Mouse (Mus musculus): ENCODE results near the gene Pik3c2b. TPM values are rescaled to one million over a fixed set of nuclear protein-coding genes. Genes with fewer than 3 reads are reported as not detected.
A peak's percentile ranks its signal among the peaks of the same experiment; 100 is the strongest.
"Not testable (repeated sequence)": the region's sequence is repeated elsewhere in the genome, so short reads cannot be mapped to it uniquely, and the experiment has no call there.

Gene Pik3c2b
- 8.4 and 11.3 TPM in 2 replicates for total RNA-seq (2021)
- long read RNA-seq, experiment 1, result 0 reads
- long read RNA-seq, experiment 2, partial matches to known transcripts, result 0 of 1 reads
- long read RNA-seq, experiment 2, other reads (novel, unspliced or antisense), result 1 of 1 reads

DNA sequence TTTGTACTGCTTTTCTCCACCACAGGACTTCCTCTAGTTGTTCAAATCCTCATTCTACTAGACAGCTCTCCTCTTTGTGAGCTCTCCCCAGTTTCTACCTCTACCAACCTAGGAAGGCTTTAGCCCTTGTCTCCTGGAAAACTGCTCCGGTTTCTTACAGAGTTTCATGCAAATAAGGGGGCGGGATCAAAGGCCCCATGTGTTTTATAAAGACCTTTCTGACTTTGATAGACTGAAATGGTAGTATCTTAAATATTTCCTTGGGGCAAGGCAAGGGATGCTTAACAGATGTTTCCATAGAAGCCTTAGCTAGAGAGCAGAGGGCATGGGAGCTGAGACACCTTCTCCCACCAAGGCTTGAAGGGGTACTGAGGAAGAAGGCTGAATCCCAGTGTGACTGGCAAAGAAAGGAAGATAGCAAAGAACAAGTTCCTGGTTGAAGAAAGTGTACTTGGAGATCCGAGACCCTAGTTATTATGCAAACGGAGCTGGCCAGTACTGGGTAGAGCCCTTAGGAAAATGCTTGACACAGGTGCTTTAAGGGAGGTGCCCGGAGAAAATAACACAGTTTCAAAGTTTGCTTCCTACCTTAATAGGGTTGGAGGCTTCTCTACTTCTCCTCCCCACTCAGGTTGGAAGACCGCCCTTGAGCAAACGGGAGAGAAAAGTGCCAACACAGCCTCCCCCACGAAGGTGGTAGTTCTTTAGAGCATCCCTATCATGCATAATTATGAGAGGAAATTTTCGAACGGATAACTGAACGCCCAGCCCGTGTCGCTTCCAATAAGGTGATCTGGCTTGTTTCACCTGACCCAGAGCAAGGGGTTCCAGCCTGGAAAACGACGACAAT is at the start of gene Pik3c2b:
Gene Pik3c2b (plus strand): TSS at position 657 of the 850 bp plus-strand sequence.
- no peak for DNase-seq

DNA sequence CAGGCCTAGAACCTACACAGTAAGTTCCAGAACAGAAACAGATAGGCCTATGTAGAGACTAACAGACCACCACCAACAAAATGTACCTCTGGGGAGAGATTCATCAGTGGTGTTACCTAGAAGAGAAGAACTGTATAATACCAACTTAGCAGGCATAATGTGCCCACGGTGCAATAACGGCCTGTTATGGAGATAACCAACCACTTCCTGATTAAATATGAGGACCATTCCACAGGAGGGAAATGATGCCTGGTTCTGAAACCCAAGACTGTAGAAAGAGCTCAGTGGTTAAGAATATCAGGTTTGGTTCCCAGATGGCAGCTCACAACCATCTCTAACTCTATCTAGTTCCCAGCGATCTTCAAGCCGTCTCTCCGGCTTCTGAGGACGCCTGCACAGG is 45.1 kb upstream of the Pik3c2b start:
- no peak for DNase-seq

DNA sequence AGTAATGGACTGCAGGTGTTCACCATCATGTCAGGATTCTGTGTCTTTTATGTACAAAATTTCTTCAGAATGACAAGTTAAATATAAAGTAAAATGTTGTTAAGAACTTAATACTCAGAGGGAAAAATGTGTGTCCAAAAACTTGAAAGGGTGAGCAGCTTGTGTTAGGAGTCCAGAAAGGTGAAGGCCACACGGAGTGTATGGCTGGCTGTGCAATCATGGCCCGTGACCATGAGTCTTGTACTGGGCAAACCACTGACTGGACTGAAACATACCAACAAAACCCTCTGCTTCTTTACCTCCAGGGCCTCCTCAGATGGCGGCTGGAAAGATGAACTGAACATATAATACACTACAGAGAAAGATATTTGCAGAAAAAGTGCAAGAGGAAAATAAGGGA is 38.9 kb upstream of the Pik3c2b start:
- DNase-seq, result peak; percentile 35

DNA sequence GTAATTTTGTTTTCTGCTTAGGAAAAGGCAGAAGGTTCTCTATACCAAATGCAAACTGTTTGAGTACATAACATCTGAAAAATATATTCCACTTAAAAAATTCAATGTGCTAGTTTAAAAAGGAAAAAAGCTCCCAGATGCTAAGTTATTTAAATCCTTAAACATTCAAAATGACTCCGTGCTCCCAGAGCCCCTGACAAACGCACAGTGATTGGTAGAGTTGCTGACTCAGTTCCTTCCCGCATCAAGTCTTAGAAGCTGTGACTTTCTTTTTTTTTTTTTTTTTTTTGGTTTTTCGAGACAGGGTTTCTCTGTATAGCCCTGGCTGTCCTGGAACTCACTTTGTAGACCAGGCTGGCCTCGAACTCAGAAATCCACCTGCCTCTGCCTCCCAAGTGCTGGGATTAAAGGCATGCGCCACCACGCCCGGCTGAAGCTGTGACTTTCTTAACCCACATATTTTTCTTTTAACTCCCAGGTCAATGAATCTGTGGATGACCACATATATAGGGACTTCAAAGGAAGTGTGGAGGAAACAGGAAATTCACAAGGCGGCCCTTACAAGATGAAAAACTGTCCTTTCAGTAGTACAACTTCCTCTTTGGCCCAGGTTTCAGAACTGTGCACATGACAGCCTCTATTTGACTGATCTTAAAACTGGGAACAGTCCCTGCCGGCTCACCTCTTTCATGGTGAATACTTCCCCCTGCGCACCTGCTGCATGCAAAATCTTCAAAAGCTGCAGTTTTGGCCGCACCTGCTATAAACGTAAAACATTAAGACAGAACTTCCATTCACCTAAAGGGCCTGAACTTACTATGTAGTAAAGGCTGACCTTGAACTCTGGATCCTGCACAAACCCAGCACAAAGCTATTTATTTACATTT is 33.3 kb upstream of the Pik3c2b start:
- no peak for DNase-seq

DNA sequence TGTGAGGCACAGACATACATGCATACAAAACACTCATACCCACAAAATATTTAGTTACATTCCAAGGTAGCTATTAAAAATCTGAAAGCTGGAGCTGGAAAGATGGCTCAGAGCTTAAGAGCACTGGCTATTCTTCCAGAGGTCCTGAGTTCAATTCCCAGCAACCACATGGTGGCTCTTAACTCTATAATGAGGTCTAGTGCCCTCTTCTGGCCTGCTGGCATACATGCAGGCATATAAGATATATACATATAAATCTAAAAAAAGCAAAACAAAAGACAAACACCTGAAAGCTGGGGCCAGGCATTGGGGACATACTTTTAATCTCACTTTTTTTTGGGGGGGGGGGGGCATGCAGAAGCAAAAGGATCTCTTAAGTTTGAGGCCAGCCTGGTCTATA is 32.1 kb upstream of the Pik3c2b start:
- DNase-seq, result no peak

DNA sequence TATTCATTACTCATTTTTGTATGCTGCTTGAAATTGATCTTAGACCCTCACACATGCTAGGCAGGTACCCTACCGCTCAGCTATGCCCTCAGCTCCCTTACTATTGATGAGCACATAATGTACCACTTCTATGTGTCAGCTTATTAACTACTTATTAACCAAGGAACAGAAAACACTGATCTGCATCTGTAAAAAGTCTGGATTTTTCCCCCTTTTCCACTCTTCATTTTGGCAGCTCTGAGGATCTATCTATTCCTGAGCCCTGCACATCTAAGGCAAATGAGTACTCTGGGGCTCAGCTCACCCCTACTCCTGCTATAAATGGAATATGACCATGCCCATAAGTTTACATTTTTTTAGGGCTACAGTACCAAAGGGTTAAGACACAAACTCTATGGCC is 31.3 kb upstream of the Pik3c2b start:
- DNase-seq, result no peak

DNA sequence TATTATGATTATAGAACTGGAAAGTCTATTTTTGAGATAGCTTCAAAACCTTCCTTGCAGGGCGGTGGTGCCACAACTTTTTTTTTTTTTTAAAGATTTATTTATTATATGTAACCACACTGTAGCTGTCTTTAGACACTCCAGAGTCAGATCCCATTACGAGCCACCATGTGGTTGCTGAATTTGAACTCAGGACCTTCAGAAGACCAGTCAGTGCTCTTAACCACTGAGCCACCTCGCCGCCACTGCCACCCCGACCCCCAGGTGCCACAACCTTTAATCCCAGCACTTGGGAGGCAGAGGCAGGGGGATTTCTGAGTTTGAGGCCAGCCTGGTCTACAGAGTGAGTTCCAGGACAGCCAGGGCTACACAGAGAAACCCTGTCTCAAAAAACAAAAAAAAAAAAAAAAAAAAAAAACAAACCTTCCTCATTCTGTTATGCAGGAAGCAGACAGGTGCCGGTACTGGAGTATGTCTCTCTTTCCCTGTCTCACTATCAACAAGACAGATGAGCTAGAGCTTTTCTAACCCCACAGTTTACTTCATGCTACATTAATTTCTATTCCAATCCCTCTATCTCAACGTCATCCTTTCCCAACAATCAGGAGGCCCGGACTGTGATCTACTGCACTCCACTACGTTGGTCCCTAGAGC is 28.6 kb upstream of the Pik3c2b start:
- no peak for DNase-seq

DNA sequence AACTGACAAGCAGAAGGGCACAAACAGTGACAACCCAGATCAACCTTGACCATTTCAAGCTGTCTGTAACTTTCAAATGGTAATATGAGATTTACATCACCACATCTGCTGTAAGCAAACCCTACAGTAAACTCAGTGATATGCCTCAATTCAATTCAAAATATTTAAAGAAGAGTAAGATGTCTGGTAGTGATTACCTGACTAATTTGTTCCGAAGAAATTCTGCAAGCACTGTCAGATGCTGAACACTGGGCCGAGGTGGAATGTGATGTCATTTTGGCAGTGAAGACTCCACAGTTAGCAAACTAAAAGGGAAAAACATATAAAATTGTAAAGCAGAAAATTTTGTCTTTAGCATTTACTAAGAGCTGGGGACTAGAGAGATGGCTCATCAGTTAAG is 26.9 kb upstream of the Pik3c2b start:
- DNase-seq, result no peak

DNA sequence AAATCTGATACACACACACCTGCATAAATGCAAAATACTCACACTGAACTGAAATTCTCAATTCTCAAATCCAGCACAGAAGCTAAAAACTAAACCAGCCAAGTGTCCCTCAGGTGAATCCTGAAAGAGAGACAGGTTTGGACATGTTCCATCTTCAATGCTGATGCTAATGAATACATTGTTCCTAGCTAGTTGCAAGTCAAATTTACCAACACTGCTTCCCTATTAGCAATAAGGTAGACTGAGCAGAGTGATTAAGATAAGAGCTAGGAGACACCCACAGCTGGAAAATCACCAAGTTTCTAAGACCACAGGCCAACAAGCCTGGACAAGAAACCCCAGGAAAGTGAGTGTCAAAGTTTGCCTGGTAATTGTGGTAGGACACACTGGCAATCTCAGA is 26.2 kb upstream of the Pik3c2b start:
- no peak for DNase-seq

DNA sequence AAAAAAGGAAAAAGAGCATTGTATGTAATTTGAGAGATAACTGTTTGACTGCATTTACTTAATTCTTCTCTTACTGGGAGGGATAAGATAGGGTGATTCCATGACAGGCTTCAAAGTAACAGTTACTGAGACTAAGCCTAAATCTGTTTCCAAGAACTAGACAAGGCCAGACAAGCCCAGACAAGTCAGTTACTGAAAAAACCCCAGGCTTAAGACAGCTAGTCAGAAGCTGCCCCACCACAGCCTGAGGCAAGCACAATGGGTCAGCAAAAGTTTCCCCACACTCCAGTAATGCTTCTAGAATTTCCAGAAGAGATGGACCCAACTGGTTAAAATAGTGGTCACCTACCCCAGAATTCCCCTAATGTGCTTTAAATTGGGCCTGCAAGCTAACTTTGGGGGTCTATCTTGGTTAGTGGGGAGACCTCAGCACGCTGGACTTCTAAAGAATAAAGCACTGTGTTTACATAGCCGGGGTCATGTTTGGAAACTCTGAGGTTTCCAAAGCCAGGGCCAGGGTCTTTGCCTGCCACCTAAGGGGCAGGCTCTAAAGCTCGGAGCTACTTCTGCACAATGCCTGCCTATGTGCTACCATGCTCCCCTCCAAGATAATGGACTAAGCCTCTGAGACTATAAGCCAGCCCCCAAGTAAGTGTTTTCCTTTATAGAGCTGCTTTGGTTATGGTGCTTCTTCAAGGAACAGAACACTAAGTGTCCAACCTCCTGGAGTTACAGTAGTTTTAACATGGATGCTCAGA is 25.2 kb upstream of the Pik3c2b start:
- DNase-seq, result no peak

DNA sequence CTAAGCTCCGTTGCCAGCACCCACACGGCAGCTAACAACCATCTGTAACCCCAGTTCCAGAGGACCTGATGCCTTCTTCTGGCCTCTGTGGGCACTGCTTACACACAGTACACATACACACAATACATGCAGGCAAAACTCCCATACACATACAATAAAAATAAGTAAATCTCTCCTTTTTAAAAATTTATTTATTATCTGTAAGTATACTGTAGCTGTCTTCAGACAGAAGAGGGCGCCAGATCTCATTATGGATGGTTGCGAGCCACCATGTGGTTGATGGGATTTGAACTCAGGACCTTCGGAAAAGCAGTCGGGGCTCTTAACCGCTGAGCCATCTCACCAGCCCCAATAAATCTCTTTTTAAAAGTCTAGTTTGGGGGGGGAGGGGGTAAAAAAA is 24.1 kb upstream of the Pik3c2b start:
- DNase-seq, result no peak

DNA sequence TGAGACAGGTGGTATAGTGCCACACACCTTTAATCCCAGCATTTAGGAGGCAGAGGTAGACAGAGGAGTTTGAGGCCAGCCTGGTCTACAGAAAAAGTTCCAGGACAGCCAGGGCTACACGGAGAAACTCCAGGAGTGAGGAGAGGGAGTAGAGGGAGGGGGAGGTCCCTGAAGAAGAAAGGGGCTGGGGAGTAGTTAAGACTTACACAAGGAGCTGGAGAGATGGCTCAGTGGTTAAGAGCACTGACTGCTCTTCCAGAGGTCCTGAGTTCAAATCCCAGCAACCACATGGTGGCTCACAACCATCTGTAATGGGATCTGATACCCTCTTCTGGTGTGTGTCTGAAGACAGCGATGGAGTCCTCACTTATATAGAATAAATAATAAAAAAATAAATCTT is 23.5 kb upstream of the Pik3c2b start:
- DNase-seq, result not testable (repeated sequence)

DNA sequence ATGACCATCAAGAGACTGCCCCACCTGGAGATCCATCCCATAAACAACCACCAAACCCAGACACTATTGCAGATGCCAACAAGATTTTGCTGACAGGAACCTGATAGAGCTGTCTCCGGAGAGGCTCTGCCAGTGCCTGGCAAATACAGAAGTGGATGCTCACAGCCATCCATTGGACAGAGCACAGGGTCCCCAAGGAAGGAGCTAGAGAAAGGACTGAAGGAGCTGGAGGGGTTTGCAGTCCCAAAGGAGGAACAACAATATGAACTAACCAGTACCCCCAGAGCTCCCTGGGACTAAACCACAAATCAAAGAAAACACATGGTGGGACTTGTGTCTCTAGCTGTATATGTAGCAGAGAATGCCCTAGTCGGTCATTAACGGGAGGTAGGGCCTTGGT is 21.7 kb upstream of the Pik3c2b start:
- DNase-seq, result not testable (repeated sequence)

DNA sequence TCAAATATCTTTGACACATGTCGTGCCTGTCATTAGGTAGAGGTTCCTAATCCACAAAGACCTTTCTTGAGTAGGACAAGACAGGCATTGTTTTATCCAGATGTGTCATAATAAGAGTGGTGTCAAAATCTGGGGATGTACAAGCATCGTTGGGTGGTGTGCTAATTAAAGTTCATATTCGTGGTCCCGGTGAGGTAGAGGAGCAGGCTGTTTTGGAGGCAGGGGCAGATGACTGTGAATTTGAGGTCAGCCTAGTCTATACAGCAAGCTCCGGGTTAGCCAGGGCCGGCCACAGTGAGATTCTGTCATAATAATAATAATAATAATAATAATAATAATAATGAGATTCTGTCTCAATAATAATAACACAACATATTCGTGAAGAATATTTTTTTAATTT is 21.0 kb upstream of the Pik3c2b start:
- no peak for DNase-seq

DNA sequence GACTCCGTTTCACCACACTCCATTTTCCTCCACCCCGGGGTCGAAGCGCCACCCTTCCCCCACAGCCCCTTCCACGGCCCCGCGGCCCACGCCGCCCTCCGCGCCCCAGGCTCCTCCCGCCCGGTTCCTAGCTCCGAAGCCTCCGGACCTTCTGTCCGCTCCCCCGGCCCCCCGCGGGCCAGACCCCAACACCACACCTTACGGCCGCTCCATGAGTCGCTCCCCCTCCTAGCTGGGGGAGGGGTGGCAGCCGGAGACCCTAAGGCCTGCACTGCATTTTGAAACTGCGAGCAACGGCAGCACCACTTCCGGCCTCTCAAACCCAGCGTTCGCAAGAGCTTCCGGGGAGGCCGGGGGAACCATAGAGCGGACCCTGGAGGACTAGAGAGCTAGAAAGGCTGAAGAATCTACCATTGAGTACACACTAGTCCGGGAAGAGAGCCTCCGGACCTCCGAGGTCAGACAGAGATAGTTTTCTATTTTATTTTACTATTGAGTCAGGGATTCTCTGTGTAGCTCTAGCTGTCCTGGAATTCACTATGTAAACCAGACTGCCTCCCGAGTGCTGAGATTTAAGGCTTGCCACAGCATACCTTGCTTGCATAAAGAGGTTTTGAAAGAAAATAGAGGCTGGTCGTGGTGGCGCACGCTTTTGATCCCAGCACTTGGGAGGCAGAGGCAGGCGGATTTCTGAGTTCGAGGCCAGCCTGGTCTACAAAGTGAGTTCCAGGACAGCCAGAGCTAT is 20.2 kb upstream of the Pik3c2b start:
- peak; percentile 94 for DNase-seq

DNA sequence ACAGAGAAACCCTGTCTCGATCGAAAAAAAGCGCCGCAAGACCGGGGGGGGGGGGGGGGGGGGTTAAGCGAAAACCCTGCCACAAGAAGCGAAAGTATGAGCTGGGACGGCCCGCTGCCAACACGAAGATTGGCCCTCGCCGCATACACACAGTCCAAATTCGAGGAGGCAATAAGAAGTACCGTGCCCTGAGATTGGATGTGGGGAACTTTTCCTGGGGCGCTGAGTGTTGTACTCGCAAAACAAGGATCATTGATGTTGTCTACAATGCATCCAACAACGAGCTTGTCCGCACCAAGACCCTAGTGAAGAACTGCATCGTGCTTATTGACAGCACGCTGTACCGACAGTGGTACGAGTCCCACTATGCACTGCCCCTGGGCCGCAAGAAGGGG is 19.7 kb upstream of the Pik3c2b start:
- peak; percentile 30 for DNase-seq

DNA sequence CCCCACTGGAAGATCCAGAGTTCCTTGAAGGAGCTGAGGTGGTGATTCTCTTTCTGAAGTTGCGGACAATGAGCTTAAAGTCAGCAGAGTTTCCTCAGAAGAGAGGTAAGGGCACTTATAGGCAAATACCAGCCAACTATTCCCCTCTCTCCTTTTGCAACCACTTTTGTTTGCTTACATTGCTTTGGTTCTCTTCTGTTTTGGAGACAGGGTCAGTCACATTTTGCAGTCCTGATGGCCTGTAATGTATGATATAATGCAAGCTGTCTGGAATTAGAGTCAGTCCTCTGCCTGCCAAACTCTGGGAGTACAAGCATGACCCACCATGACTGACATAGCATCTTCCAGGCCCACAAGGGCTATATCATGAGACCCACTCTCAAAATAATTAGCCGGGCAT is 18.3 kb upstream of the Pik3c2b start:
- no peak for DNase-seq

DNA sequence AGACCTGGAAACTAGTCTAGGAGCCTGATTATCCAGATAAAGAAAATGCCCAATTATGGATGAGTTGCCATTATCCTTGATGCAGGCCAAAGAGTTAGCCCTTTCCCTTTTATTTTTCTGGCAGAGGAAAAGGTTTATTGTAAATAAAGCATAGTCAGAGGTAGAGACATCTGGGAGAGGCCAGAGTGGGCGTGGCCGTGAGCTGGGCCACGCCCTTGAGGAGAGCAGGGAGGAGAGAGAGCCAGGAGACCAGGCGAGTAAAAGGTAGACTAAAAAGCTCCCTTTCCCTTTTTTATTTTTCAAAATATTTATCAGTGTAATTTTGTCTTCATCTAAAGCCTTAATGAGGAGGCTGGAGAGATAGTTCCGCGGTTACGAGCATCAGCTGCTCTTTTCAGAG is 17.5 kb upstream of the Pik3c2b start:
- DNase-seq, result no peak

DNA sequence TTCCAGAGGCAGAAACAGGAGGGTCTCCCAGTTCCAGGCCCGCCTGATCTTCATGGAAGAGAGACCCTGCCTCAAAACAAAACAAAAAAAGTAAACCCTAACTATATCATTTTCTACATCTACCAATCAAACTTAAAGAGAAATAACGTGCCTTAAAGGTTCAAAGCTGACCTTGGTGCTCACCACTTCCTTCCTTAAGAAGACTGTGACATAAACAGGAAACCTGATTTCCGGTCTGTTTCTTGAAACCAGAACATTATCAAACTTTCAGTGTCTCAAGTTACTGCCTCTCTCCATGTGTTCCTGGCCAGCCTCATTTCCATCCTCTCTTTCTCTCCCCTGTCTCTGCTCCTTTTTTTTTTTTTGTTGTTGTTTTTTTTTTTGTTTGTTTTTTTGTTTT is 15.7 kb upstream of the Pik3c2b start:
- DNase-seq, result no peak

DNA sequence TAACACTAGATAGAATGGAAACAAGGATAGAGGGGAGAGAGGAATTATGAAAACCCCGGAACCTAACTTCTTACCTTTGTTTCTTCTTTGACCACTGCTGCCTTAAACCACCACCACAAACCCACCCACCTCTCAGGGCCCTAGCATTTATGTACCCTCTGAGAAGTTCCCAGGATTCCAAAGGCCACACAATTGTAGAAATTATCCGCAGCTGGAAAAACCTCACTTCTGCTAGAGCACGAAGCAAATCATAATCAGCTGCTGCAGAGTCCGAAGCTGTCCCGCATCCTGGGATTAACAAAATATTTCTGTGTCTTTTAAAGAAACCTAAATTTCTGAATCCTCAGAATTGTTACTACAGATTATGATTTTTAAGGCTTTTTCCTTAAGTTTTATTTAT is 15.0 kb upstream of the Pik3c2b start, which contains the start of gene Mdm4:
Gene Mdm4 (minus strand): TSS at position 101 of the 400 bp plus-strand sequence.
- DNase-seq, result no peak

DNA sequence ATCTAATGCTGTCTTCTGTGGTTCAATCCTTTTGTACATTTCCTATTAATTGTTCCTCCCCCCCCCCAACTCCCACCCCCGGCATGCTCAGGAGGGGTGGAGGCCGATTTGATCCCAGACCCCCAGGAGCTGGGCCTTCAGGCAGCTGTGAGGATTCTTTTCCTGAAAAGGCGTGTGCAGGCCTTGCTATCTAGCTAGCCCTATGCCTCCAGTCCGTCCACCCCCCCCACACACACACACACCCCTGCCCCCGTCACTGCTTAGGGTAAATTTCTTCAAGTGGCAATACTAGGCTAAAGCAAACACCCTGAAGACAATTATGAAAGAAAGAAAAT is 12.5 kb upstream of the Pik3c2b start:
- DNase-seq, result no peak

Measured in adrenal gland, postnatal 14 days (tissue).